Mouse (Mus musculus): ENCODE measurements around the gene Emg1. TPM values are rescaled to one million over a fixed set of nuclear protein-coding genes. Genes with fewer than 3 reads are reported as not detected.
"Not testable (repeated sequence)": the region's sequence is repeated elsewhere in the genome, so short reads cannot be mapped to it uniquely, and the experiment has no call there.

The Emg1 gene
- polyA plus RNA-seq, 1 experiment from 2014 or later: 254 TPM

DNA sequence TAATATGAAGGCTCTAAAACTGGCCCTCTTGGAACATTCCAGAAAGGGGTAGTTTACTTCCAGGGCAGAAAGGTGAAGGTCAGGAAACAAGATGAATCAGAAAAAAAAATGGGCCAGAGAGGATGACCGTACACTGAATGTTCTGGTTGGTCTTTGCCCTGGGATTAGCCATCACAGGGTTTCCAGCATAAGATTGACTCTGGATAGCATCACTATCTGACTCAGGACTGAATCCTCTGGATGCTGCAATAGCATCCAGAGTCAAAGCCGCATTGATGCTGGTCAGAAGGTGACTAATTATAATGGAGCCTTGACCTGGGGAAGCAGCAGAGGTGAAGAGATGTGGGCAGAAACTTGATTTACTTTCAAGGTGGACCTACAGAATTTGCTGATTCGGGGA is 23.0 kb downstream of the Emg1 start:
- DNase-seq (ENCODE audit: low spot score) (no peak), ATAC-seq (replicated peaks; ENCODE audit: insufficient number of reproducible peaks, low FRiP score, low TSS enrichment, low read depth) (no peak)
- Histone ChIP-seq H3K4me3 (ENCODE audit: low read depth, low read length) (no peak overlapping the region), H3K36me3 (replicated peaks; ENCODE audit: control insufficient read depth, insufficient read depth, low read depth, low read length) (no peaks in the 10 kb centered on the region), H3K27me3 (ENCODE audit: control insufficient read depth, insufficient read depth, low read length) (no peaks in the 10 kb centered on the region), H3K27ac (replicated peaks; ENCODE audit: low read depth, low read length) (no peak overlapping the region), H3K9ac (replicated peaks; ENCODE audit: low read length) (no peak overlapping the region), H3K4me1 (ENCODE audit: control insufficient read depth, insufficient read depth, low read length) (no peaks in the 10 kb centered on the region), H3K4me2 (ENCODE audit: low read depth, low read length) (no peak overlapping the region), H3K9me3 (replicated peaks; ENCODE audit: control insufficient read depth, low read length) (no peaks in the 10 kb centered on the region)
- WGBS: 96% methylated on average over 3 of the region's 3 CpGs

DNA sequence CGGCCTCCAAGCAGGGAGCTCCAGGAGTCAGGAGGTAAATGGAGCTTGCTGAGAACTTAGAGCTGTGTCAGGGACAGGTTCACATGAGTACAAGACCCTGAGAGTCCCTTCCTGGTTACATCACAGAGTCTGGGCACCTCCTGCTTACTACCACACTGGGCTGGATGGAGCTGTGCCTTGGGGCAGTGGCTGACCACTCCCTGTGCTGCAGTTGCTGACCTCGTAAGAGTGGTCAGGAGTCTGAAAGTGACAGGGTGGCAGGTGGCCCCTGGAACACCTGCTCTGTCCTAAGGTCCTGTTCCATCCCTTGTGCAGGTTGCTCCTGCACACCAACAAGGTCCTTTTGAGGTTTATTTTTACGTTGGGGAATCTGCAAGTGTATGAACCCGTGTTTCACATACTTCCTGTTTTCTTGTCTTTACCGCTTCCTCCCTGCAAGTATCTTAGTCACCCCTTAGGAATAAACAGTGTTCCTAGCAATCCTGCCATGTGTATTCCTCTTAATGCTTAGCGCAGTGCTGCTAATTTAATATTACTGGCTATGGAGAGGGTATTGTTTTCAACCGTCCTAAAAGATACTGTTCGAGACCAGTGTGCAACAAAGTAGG is 23.7 kb downstream of the Emg1 start:
- DNase-seq (ENCODE audit: low spot score) (no peak), ATAC-seq (replicated peaks; ENCODE audit: insufficient number of reproducible peaks, low FRiP score, low TSS enrichment, low read depth) (no peak)
- Histone ChIP-seq H3K27me3 (ENCODE audit: control insufficient read depth, insufficient read depth, low read length) (no peaks in the 10 kb centered on the region), H3K4me3 (ENCODE audit: low read depth, low read length) (no peak overlapping the region), H3K4me1 (ENCODE audit: control insufficient read depth, insufficient read depth, low read length) (no peaks in the 10 kb centered on the region), H3K9ac (replicated peaks; ENCODE audit: low read length) (no peak overlapping the region), H3K36me3 (replicated peaks; ENCODE audit: control insufficient read depth, insufficient read depth, low read depth, low read length) (no peaks in the 10 kb centered on the region), H3K4me2 (ENCODE audit: low read depth, low read length) (no peak overlapping the region), H3K27ac (replicated peaks; ENCODE audit: low read depth, low read length) (no peak overlapping the region), H3K9me3 (replicated peaks; ENCODE audit: control insufficient read depth, low read length) (no peaks in the 10 kb centered on the region)
- WGBS: 78% methylated on average over 8 of the region's 8 CpGs

GRCm38 (mm10) chr6:124686644-124687043 is 25.3 kb downstream of the Emg1 start:
- H3K27ac ChIP-seq (replicated peaks; ENCODE audit: low read depth, low read length); H3K27me3 ChIP-seq (ENCODE audit: control insufficient read depth, insufficient read depth, low read length); ATAC-seq (replicated peaks; ENCODE audit: insufficient number of reproducible peaks, low FRiP score, low TSS enrichment, low read depth); H3K4me1 ChIP-seq (ENCODE audit: control insufficient read depth, insufficient read depth, low read length); H3K4me3 ChIP-seq (ENCODE audit: low read depth, low read length); DNase-seq (ENCODE audit: low spot score); H3K9ac ChIP-seq (replicated peaks; ENCODE audit: low read length); H3K36me3 ChIP-seq (replicated peaks; ENCODE audit: control insufficient read depth, insufficient read depth, low read depth, low read length); H3K4me2 ChIP-seq (ENCODE audit: low read depth, low read length); H3K9me3 ChIP-seq (replicated peaks; ENCODE audit: control insufficient read depth, low read length): not testable (repeated sequence)
- WGBS: 83% methylated on average over 1 of the region's 1 CpGs

DNA sequence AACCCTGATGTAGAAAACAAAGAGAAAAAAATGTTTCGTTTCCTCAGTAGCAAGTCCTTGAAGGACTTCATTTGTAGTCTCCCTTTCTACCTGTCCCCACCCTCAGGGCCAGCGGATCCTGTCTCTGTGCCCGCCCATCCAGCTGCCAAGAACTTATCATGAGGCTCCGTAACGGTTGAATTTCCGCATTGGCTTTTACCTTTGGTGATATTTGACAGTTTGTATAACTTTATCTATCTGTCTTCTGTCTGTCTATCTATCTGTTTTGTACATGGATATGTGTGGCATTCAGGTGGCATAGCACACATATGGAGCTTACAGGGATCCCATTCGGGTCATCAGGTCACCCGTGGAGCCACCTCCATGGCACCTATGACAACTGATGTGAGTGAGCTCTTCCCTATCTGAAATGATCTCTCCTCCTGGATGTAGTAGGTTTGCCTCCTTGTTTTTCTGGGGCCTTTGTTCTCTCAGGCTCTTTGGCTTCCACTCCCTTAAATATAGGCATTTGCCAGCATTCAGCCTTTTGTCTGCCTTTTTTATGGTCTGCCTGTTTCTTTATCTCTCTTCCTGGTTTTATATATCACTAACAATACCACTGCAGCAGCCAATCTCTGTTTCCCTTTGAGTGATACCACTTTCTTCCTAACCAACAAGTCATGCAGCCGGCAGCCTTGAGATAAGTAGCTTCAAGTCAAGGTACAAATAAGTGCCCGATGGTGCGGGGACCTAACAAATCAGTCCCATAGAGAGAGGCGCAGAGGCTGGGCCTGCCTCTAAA is 26.2 kb downstream of the Emg1 start:
- H3K4me1 ChIP-seq (ENCODE audit: control insufficient read depth, insufficient read depth, low read length): no peaks in the 10 kb centered on the region
- no peaks in the 10 kb centered on the region for H3K9me3 ChIP-seq (replicated peaks; ENCODE audit: control insufficient read depth, low read length)
- no peak overlapping the region for H3K4me3 ChIP-seq (ENCODE audit: low read depth, low read length)
- no peak overlapping the region for H3K9ac ChIP-seq (replicated peaks; ENCODE audit: low read length)
- H3K36me3 ChIP-seq (replicated peaks; ENCODE audit: control insufficient read depth, insufficient read depth, low read depth, low read length): no peaks in the 10 kb centered on the region
- no peak for ATAC-seq (replicated peaks; ENCODE audit: insufficient number of reproducible peaks, low FRiP score, low TSS enrichment, low read depth)
- H3K4me2 ChIP-seq (ENCODE audit: low read depth, low read length): no peak overlapping the region
- no peaks in the 10 kb centered on the region for H3K27me3 ChIP-seq (ENCODE audit: control insufficient read depth, insufficient read depth, low read length)
- WGBS: 93% methylated on average over 12 of the region's 12 CpGs
- no peak overlapping the region for H3K27ac ChIP-seq (replicated peaks; ENCODE audit: low read depth, low read length)
- DNase-seq (ENCODE audit: low spot score): no peak

- Histone ChIP-seq H3K9me3 (replicated peaks; ENCODE audit: control insufficient read depth, low read length) (no peaks in the 10 kb centered on the region), H3K9ac (replicated peaks; ENCODE audit: low read length) (no peak overlapping the region), H3K4me3 (ENCODE audit: low read depth, low read length) (no peak overlapping the region), H3K4me1 (ENCODE audit: control insufficient read depth, insufficient read depth, low read length) (no peaks in the 10 kb centered on the region), H3K27ac (replicated peaks; ENCODE audit: low read depth, low read length) (no peak overlapping the region), H3K36me3 (replicated peaks; ENCODE audit: control insufficient read depth, insufficient read depth, low read depth, low read length) (no peaks in the 10 kb centered on the region), H3K4me2 (ENCODE audit: low read depth, low read length) (no peak overlapping the region), H3K27me3 (ENCODE audit: control insufficient read depth, insufficient read depth, low read length) (no peaks in the 10 kb centered on the region)
- ATAC-seq (replicated peaks; ENCODE audit: insufficient number of reproducible peaks, low FRiP score, low TSS enrichment, low read depth): no peak
- DNase-seq (ENCODE audit: low spot score): no peak
- 82% methylated on average over 14 of the region's 14 CpGs for WGBS
Measured at GRCm38 (mm10) chr6:124683591-124684417, 28.2 kb downstream of the Emg1 start.

DNA sequence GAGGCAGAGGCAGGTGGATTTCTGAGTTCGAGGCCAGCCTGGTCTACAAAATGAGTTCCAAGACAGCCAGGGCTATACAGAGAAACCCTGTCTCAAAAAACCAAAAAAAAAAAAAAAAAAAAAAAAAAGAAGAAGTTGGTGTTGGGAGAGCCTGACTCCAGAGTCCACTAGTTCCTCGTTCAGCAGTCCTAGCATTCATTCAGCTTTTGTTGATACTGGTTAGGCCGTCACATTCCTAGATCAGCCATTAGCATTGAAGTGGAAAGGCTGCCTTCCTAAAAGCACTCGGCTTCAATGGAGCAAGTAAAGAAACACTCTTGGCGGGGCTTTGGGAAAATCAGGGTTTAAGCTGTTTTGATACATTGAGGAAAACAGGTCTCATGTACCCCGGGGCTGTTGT is 29.7 kb downstream of the Emg1 start:
- not testable (repeated sequence) for H3K27ac ChIP-seq (replicated peaks; ENCODE audit: low read depth, low read length); H3K4me2 ChIP-seq (ENCODE audit: low read depth, low read length); H3K27me3 ChIP-seq (ENCODE audit: control insufficient read depth, insufficient read depth, low read length); H3K4me3 ChIP-seq (ENCODE audit: low read depth, low read length); ATAC-seq (replicated peaks; ENCODE audit: insufficient number of reproducible peaks, low FRiP score, low TSS enrichment, low read depth); H3K36me3 ChIP-seq (replicated peaks; ENCODE audit: control insufficient read depth, insufficient read depth, low read depth, low read length); DNase-seq (ENCODE audit: low spot score); H3K9me3 ChIP-seq (replicated peaks; ENCODE audit: control insufficient read depth, low read length); H3K9ac ChIP-seq (replicated peaks; ENCODE audit: low read length); H3K4me1 ChIP-seq (ENCODE audit: control insufficient read depth, insufficient read depth, low read length)
- 66% methylated on average over 6 of the region's 6 CpGs for WGBS

- 92% methylated on average over 3 of the region's 3 CpGs for WGBS
- H3K4me1 ChIP-seq (ENCODE audit: control insufficient read depth, insufficient read depth, low read length): no peaks in the 10 kb centered on the region
Measured at GRCm38 (mm10) chr6:124679486-124679885, 32.5 kb downstream of the Emg1 start.

DNA sequence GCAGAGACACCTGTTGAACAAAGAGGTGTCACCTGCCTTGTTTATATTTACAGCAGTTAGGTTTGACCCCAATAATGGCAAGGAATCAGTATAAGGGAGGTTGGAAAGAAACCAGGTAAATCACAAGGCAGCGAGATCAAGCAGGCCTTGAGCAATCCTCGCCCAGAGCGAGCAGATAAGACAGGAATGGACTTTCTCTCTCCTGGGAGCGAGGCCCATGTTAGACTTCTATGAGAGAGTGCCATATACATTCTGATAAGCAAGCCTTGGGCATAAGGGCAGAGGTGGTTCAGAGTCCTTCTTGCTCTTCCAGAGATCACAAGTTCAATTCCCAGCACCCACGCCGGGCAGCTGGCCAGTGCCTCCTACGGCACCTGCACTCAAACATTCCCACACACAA is 33.2 kb downstream of the Emg1 start:
- Histone ChIP-seq H3K9ac (replicated peaks; ENCODE audit: low read length) (no peak overlapping the region), H3K4me1 (ENCODE audit: control insufficient read depth, insufficient read depth, low read length) (no peaks in the 10 kb centered on the region), H3K27me3 (ENCODE audit: control insufficient read depth, insufficient read depth, low read length) (no peaks in the 10 kb centered on the region), H3K4me3 (ENCODE audit: low read depth, low read length) (no peak overlapping the region), H3K27ac (replicated peaks; ENCODE audit: low read depth, low read length) (no peak overlapping the region), H3K36me3 (replicated peaks; ENCODE audit: control insufficient read depth, insufficient read depth, low read depth, low read length) (no peaks in the 10 kb centered on the region), H3K9me3 (replicated peaks; ENCODE audit: control insufficient read depth, low read length) (no peaks in the 10 kb centered on the region), H3K4me2 (ENCODE audit: low read depth, low read length) (no peak overlapping the region)
- whole genome bisulfite sequencing: 97% methylated on average over 7 of the region's 7 CpGs
- no peak for DNase-seq (ENCODE audit: low spot score)
- no peak for ATAC-seq (replicated peaks; ENCODE audit: insufficient number of reproducible peaks, low FRiP score, low TSS enrichment, low read depth)

More at GRCm38 (mm10) chr6:124679486-124679885, 32.5 kb downstream of the Emg1 start:
- Histone ChIP-seq H3K4me3 (ENCODE audit: low read depth, low read length) (no peak overlapping the region), H3K27ac (replicated peaks; ENCODE audit: low read depth, low read length) (no peak overlapping the region), H3K9me3 (replicated peaks; ENCODE audit: control insufficient read depth, low read length) (no peaks in the 10 kb centered on the region), H3K36me3 (replicated peaks; ENCODE audit: control insufficient read depth, insufficient read depth, low read depth, low read length) (no peaks in the 10 kb centered on the region), H3K9ac (replicated peaks; ENCODE audit: low read length) (no peak overlapping the region), H3K27me3 (ENCODE audit: control insufficient read depth, insufficient read depth, low read length) (no peaks in the 10 kb centered on the region), H3K4me2 (ENCODE audit: low read depth, low read length) (no peak overlapping the region)
- DNase-seq (ENCODE audit: low spot score) (no peak), ATAC-seq (replicated peaks; ENCODE audit: insufficient number of reproducible peaks, low FRiP score, low TSS enrichment, low read depth) (no peak)

All from embryonic facial prominence, embryonic 11.5 days (tissue).